Mouse (Mus musculus): Measurements from ENCODE around the gene Gm20388. TPM values are rescaled to one million over a fixed set of nuclear protein-coding genes. Genes with fewer than 3 reads are reported as not detected.
A peak's percentile ranks its signal among the peaks of the same experiment; 100 is the strongest.

Gm20388 gene
- total RNA-seq, 2 experiments from 2014 or later: 18.5 to 23.8 TPM

- ATAC-seq (replicated peaks; ENCODE audit: poor library complexity, severe bottlenecking): peak; percentile 53
Measured at GRCm38 (mm10) chr8:122676621-122677480, 2766.2 kb downstream of the Gm20388 start.

GRCm38 (mm10) chr8:122677481-122678021, 2766.9 kb downstream of the Gm20388 start:
- ATAC-seq (replicated peaks; ENCODE audit: poor library complexity, severe bottlenecking): no peak

- peak; percentile 46 for ATAC-seq (replicated peaks; ENCODE audit: poor library complexity, severe bottlenecking)
Measured at GRCm38 (mm10) chr8:122678061-122678895, 2767.6 kb downstream of the Gm20388 start.

GRCm38 (mm10) chr8:122678896-122679210, 2768.2 kb downstream of the Gm20388 start:
- ATAC-seq (replicated peaks; ENCODE audit: poor library complexity, severe bottlenecking): no peak

GRCm38 (mm10) chr8:122679325-122679920, 2768.8 kb downstream of the Gm20388 start:
- no peak for ATAC-seq (replicated peaks; ENCODE audit: poor library complexity, severe bottlenecking)

- ATAC-seq (replicated peaks; ENCODE audit: poor library complexity, severe bottlenecking): no peak
Measured at GRCm38 (mm10) chr8:122680171-122680570, 2769.5 kb downstream of the Gm20388 start.

- ATAC-seq (replicated peaks; ENCODE audit: poor library complexity, severe bottlenecking): no peak
Measured at GRCm38 (mm10) chr8:122682820-122683219, 2772.2 kb downstream of the Gm20388 start.

- ATAC-seq (replicated peaks; ENCODE audit: poor library complexity, severe bottlenecking): no peak
Measured at GRCm38 (mm10) chr8:122685097-122685861, 2774.6 kb downstream of the Gm20388 start.

GRCm38 (mm10) chr8:122686879-122687278, 2776.2 kb downstream of the Gm20388 start:
- no peak for ATAC-seq (replicated peaks; ENCODE audit: poor library complexity, severe bottlenecking)

- peak; percentile 80 for ATAC-seq (replicated peaks; ENCODE audit: poor library complexity, severe bottlenecking)
Measured at GRCm38 (mm10) chr8:122689315-122689714, 2778.7 kb downstream of the Gm20388 start.

- no peak for ATAC-seq (replicated peaks; ENCODE audit: poor library complexity, severe bottlenecking)
Measured at GRCm38 (mm10) chr8:122691018-122691417, 2780.4 kb downstream of the Gm20388 start.

GRCm38 (mm10) chr8:122692152-122692551, 2781.5 kb downstream of the Gm20388 start:
- no peak for ATAC-seq (replicated peaks; ENCODE audit: poor library complexity, severe bottlenecking)

GRCm38 (mm10) chr8:122695438-122696042, 2784.9 kb downstream of the Gm20388 start:
- ATAC-seq (replicated peaks; ENCODE audit: poor library complexity, severe bottlenecking): no peak

- no peak for ATAC-seq (replicated peaks; ENCODE audit: poor library complexity, severe bottlenecking)
Measured at GRCm38 (mm10) chr8:122697181-122697581, 2786.5 kb downstream of the Gm20388 start.

- ATAC-seq (replicated peaks; ENCODE audit: poor library complexity, severe bottlenecking): no peak
Measured at GRCm38 (mm10) chr8:122697586-122697985, 2786.9 kb downstream of the Gm20388 start.

GRCm38 (mm10) chr8:122698254-122698768, 2787.7 kb downstream of the Gm20388 start:
- ATAC-seq (replicated peaks; ENCODE audit: poor library complexity, severe bottlenecking): no peak

GRCm38 (mm10) chr8:122699005-122699492, 2788.4 kb downstream of the Gm20388 start, which contains the start of gene Cbfa2t3:
Cbfa2t3 (minus strand) TSS chr8:122699109.
- peak; percentile 57 for ATAC-seq (replicated peaks; ENCODE audit: poor library complexity, severe bottlenecking)

GRCm38 (mm10) chr8:122700628-122701027, 2790.0 kb downstream of the Gm20388 start:
- ATAC-seq (replicated peaks; ENCODE audit: poor library complexity, severe bottlenecking): peak; percentile 59
